Mouse (Mus musculus) hindbrain, postnatal 0 days (tissue): ENCODE measurements at regions not wholly inside any gene's neighbourhood (a gene's known extent, or its start where the extent isn't known, plus 50 kb on each side); places are given as distances from the start of the nearest gene placed in this dataset.
A peak's percentile ranks its signal among the peaks of the same experiment; 100 is the strongest.

Source experiments
- ATAC-seq: fragments of 200-750 bp; cut with Nextera tagmentation; 2 replicates; pipeline ENCODE4 v1.8.0; 2017; ENCODE audit warnings: mild to moderate bottlenecking, moderate TSS enrichment, moderate library complexity
- DNase-seq: peaks from one replicate; pipeline ENCODE4 v3.0.0-alpha.2; 2015; ENCODE audit warnings: low spot score
- H3K27ac ChIP-seq: fragments of 300-500 bp; sonication (generic); 2 replicates; pipeline ENCODE4 v1.5.1; 2014; ENCODE audit warnings: mild to moderate bottlenecking
- H3K27me3 ChIP-seq: fragments of 300-500 bp; sonication (generic); 2 replicates; pipeline ENCODE4 v1.6.1; 2014; ENCODE audit warnings: low read length, mixed read lengths; ENCODE audit not compliant: insufficient read depth
- H3K36me3 ChIP-seq: fragments of 300-500 bp; sonication (generic); 2 replicates; pipeline ENCODE4 v1.6.1; 2014; ENCODE audit warnings: low read length, mixed read lengths; ENCODE audit not compliant: insufficient read depth
- H3K4me1 ChIP-seq: fragments of 300-500 bp; sonication (generic); 2 replicates; pipeline ENCODE4 v1.6.1; 2014; ENCODE audit warnings: antibody characterized with exemption, low read length, mixed read lengths; ENCODE audit not compliant: insufficient read depth
- H3K4me2 ChIP-seq: fragments of 300-500 bp; sonication (generic); 2 replicates; pipeline ENCODE4 v1.6.1; 2014; ENCODE audit warnings: low read depth, mild to moderate bottlenecking, low read length, moderate library complexity, mixed read lengths
- H3K4me3 ChIP-seq: fragments of 300-500 bp; sonication (generic); 2 replicates; pipeline ENCODE4 v1.5.1; 2014; ENCODE audit warnings: low read length
- H3K9ac ChIP-seq: fragments of 300-500 bp; sonication (generic); replicated peaks from 2 replicates; pipeline ENCODE4 v1.6.1; 2014; ENCODE audit warnings: mild to moderate bottlenecking, low read length, moderate library complexity, mixed read lengths
- H3K9me3 ChIP-seq: fragments of 300-500 bp; sonication (generic); 2 replicates; pipeline ENCODE4 v1.6.1; 2016; ENCODE audit warnings: low read length, mixed read lengths
- CTCF ChIP-seq: IDR thresholded peaks from 2 replicates; pipeline ENCODE4 v1.5.1; 2016; ENCODE audit warnings: antibody characterized with exemption, control low read depth, low read depth
- WGBS: fragments of 180-500 bp; shearing (Covaris S2); extraction: QIAGEN DNeasy Blood & Tissue Kit; methylation state at CpG from one replicate; pipeline ENCODE4 v1.1.7; 2014; 5-methylcytosine and 5-hydroxymethylcytosine counted together

- Histone ChIP-seq H3K27ac (no peak overlapping the region), H3K4me2 (no peak overlapping the region), H3K27me3 (no peaks in the 10 kb centered on the region), H3K36me3 (no peaks in the 10 kb centered on the region), H3K9me3 (no peaks in the 10 kb centered on the region), H3K4me1 (0 out of 2 replicates have a peak, but pooled peaks cover 3% of the 10 kb centered on the region), H3K9ac (no peak overlapping the region), H3K4me3 (no peak overlapping the region)
- TF ChIP-seq CTCF = no peak
- WGBS = 95% methylated on average over 1 of the region's 1 CpGs
- no peak for DNase-seq
- ATAC-seq = no peak
These were observed 112.9 kb upstream of the Sall1 start for GRCm38 (mm10) chr8:89156909-89157308.

DNA sequence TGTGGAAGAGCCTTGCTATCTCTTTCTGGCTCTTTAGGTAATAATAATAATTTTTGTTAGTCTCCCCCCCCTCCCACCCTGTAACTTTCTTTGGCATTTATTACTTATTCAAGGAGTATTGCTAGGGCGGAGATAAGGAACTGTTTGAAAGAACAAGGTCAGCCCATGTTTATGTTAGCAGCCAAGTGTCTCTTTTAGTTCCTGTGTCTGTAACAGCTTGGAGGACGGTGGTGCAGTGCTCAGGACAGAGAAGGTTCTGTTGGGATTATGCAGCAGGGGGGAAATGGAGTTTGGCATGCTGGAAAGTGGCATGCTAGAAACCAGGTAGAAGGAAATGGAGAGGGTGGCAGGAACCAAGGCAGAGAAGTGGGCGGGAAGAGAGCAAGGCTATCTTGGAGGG, 109.6 kb upstream of the Sall1 start:
- no peak overlapping the region for H3K27ac ChIP-seq
- no peak for DNase-seq
- H3K27me3 ChIP-seq = no peaks in the 10 kb centered on the region
- 75% methylated on average over 3 of the region's 3 CpGs for WGBS
- no peak overlapping the region for H3K9ac ChIP-seq
- ATAC-seq = no peak
- no peaks in the 10 kb centered on the region for H3K36me3 ChIP-seq
- no peak overlapping the region for H3K4me3 ChIP-seq
- no peak overlapping the region for H3K4me2 ChIP-seq
- no peak for TF ChIP-seq CTCF
- no peaks in the 10 kb centered on the region for H3K9me3 ChIP-seq
- 0 out of 2 replicates have a peak, but pooled peaks cover 3% of the 10 kb centered on the region for H3K4me1 ChIP-seq

DNA sequence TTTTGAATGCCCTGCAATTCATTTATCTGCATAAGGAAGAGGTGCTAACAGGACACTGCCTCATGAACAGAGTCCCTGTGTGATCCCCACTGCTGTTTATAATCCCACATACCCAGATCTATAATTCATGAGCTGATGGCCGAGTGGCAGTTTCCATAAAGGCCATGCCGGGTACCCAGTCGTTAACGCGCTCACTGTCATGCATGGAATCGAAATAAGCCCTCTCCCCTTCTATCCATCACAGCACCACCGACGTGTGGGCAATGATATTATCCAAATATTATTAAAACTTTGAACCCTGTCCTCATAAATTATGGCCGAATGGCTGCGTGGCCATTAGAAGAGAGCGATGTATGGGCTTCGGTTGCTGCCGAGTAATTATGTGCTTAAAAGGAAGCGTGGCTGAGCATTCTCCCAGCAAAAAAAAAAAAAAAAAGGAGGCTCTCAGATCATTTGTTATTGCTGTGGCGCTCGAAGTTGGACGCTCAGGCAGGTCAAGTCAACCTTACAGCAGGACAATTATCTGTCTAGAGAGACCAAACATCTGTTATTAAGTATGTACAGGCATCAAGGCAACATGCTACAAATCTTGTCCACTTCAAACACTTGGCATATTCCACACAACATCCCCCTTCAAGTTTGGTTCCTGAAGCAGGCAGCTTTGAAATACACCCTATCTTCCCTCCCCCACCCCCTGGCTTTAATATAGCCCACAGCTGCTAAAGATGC, 109.1 kb upstream of the Sall1 start:
- Histone ChIP-seq H3K4me2 (no peak overlapping the region), H3K36me3 (no peaks in the 10 kb centered on the region), H3K27me3 (no peaks in the 10 kb centered on the region), H3K4me3 (no peak overlapping the region), H3K27ac (no peak overlapping the region), H3K9ac (no peak overlapping the region), H3K9me3 (no peaks in the 10 kb centered on the region), H3K4me1 (0 out of 2 replicates have a peak, but pooled peaks cover 3% of the 10 kb centered on the region)
- DNase-seq (no peak), ATAC-seq (no peak)
- WGBS = 32% methylated on average over 17 of the region's 17 CpGs
- no peak for TF ChIP-seq CTCF

- no peak overlapping the region for H3K4me3 ChIP-seq
- 65% methylated on average over 8 of the region's 8 CpGs for WGBS
These were observed 108.4 kb upstream of the Sall1 start for GRCm38 (mm10) chr8:89152331-89152730.

DNA sequence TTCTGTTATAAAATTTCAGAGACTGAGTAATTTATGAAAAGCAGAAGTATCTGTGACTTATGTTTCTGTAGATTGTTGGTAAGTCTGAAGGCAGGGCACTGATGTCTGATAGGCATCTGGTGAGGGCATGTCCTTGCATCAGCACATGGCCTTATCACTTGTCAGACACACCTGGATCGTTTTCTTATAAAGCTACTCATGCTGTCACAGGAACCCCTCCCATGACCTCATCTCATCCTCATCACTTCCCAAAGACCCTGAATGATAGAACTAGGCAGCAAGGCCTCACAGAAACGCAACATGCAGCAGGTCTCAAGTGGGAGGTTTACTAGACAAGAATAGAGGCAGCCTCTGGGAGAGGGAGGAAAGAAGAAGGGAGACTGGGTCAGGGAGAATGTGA, 107.0 kb upstream of the Sall1 start:
- 85% methylated on average over 2 of the region's 2 CpGs for WGBS

More at GRCm38 (mm10) chr8:89152331-89152730, 108.4 kb upstream of the Sall1 start:
- no peak for TF ChIP-seq CTCF
- no peak overlapping the region for H3K27ac ChIP-seq
- no peak overlapping the region for H3K9ac ChIP-seq
- ATAC-seq (no peak), DNase-seq (peak; percentile 10)
- 0 out of 2 replicates have a peak, but pooled peaks cover 3% of the 10 kb centered on the region for H3K4me1 ChIP-seq
- no peaks in the 10 kb centered on the region for H3K36me3 ChIP-seq
- H3K27me3 ChIP-seq = no peaks in the 10 kb centered on the region
- H3K4me2 ChIP-seq = no peak overlapping the region
- no peaks in the 10 kb centered on the region for H3K9me3 ChIP-seq

DNA sequence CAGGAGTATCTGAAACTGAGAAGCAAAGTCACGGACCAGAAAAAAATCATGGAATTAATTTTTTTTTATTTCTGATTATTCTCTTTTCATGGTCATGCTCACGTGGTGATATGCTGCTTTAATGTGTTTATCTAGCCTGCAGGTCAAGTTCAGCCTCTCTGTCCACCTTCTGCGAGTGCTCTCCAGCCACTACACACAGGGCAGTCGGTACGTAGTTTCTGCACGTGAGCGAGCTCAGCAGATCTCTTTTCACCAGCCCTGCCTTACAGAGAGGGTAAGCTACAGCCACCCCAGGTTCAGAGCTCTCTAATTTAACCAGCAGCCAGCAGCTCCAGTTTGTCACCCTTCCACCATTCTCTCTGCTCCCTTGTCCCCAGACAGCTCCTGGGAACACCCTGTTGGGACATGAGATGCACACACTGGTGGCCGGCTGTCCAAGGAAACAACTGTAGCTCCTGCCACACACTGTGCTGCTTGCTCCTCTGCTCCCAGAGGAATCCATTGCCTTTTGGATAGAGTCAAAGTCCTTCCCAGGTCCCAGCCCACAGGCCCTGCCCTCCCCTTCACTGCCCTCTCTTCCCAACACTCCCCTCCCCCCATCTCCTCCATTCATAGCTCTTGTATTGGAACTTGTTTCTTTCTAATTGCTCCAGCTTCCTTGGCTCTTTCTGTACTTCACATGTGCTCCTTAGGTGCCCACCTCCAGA, 97.7 kb upstream of the Sall1 start:
- no peak overlapping the region for H3K27ac ChIP-seq
- ATAC-seq = no peak
- no peak overlapping the region for H3K4me3 ChIP-seq
- no peaks in the 10 kb centered on the region for H3K9me3 ChIP-seq
- no peaks in the 10 kb centered on the region for H3K27me3 ChIP-seq
- no peak overlapping the region for H3K4me2 ChIP-seq
- no peaks in the 10 kb centered on the region for H3K36me3 ChIP-seq
- H3K4me1 ChIP-seq = 0 out of 2 replicates have a peak, but pooled peaks cover 4% of the 10 kb centered on the region
- H3K9ac ChIP-seq = no peak overlapping the region
- DNase-seq = no peak
- WGBS = 73% methylated on average over 8 of the region's 8 CpGs
- no peak for TF ChIP-seq CTCF

More for the DNA sequence above, 107.0 kb upstream of the Sall1 start:
- DNase-seq = no peak
- Histone ChIP-seq H3K9ac (no peak overlapping the region), H3K9me3 (no peaks in the 10 kb centered on the region), H3K27ac (no peak overlapping the region), H3K27me3 (no peaks in the 10 kb centered on the region), H3K4me3 (no peak overlapping the region), H3K4me2 (no peak overlapping the region), H3K36me3 (no peaks in the 10 kb centered on the region), H3K4me1 (0 out of 2 replicates have a peak, but pooled peaks cover 3% of the 10 kb centered on the region)
- TF ChIP-seq CTCF = no peak
- ATAC-seq = no peak

DNA sequence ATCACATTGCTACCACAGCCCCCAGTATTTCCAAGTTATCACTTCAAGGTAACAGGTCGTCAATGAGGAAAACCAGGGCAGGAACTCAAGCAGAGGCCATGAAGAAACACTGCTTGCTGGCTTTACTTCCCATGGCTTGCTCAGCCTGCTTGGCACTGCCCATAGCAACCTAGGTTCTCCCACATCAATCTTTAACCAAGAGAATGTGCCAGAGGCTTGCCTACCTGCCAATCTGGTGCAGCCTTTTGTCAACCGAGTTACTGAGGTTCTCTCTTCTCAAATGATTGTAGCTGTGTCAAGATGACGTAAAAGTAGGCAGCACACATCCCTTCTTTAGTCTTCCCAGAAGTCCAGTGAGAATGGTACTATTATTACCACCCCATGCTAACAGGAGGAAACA, 95.9 kb upstream of the Sall1 start:
- DNase-seq (no peak), ATAC-seq (no peak)
- TF ChIP-seq CTCF = no peak
- Histone ChIP-seq H3K4me3 (no peak overlapping the region), H3K36me3 (no peaks in the 10 kb centered on the region), H3K4me2 (no peak overlapping the region), H3K9me3 (no peaks in the 10 kb centered on the region), H3K9ac (no peak overlapping the region), H3K4me1 (0 out of 2 replicates have a peak, but pooled peaks cover 6% of the 10 kb centered on the region), H3K27me3 (no peaks in the 10 kb centered on the region), H3K27ac (no peak overlapping the region)
- 74% methylated on average over 3 of the region's 3 CpGs for WGBS
